Mouse (Mus musculus): ENCODE measurements around the gene Cdh12. TPM values are rescaled to one million over a fixed set of nuclear protein-coding genes. Genes with fewer than 3 reads are reported as not detected.
"Not testable (repeated sequence)": the region's sequence is repeated elsewhere in the genome, so short reads cannot be mapped to it uniquely, and the experiment has no call there.

Gene Cdh12
- total and polyA plus RNA-seq, 3 experiments: not detected

DNA sequence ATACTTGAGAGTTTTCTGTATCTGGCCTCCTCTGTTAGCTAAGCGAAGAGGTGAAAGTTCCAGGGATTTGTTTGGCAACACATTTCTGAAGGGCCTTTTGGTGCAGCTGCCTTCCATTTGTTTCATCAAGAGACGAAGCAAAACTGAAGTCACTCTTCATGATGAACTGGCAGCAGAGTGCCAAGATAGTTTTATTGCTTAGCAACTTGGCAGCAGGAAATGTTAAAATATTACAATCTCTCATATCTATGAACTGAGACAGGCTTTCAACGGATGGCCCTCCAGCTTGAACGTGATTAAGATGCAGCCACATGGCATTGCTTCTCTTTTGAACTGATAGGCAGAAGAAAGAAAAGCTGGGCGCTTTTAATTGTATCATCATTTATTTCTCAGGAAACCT lies 730.7 kb downstream of the Cdh12 start:
- 47% methylated on average over 5 of the region's 5 CpGs for WGBS
- H3K27ac ChIP-seq: no peak overlapping the region
- H3K27me3 ChIP-seq (ENCODE audit: control insufficient read depth, insufficient read depth, low read length): no peaks in the 10 kb centered on the region
- H3K9ac ChIP-seq (ENCODE audit: low read depth, low read length): no peak overlapping the region
- TF ChIP-seq CTCF (IDR thresholded peaks at IDR 0.05) (no peak), EP300 (IDR thresholded peaks at IDR 0.05; ENCODE audit: insufficient read depth, low read depth, low read length) (no peak), POLR2A (IDR thresholded peaks at IDR 0.05; ENCODE audit: insufficient read depth, low read depth, low read length) (no peak)
- intact Hi-C loops (cut with DNase I): no loop called here
- no peaks in the 10 kb centered on the region for H3K36me3 ChIP-seq (ENCODE audit: control insufficient read depth, insufficient read depth, low read length)
- no peak overlapping the region for H3K4me3 ChIP-seq
- no peaks in the 10 kb centered on the region for H3K4me1 ChIP-seq (ENCODE audit: control insufficient read depth, insufficient read depth, low read length)
- no peaks in the 10 kb centered on the region for H3K79me2 ChIP-seq (replicated peaks; ENCODE audit: control insufficient read depth, insufficient read depth, low read length)
- DNase-seq: no peak

- Histone ChIP-seq H3K9ac (ENCODE audit: low read depth, low read length) (no peak overlapping the region), H3K4me3 (no peak overlapping the region), H3K4me1 (ENCODE audit: control insufficient read depth, insufficient read depth, low read length) (no peaks in the 10 kb centered on the region), H3K27me3 (ENCODE audit: control insufficient read depth, insufficient read depth, low read length) (no peaks in the 10 kb centered on the region), H3K27ac (no peak overlapping the region), H3K79me2 (replicated peaks; ENCODE audit: control insufficient read depth, insufficient read depth, low read length) (no peaks in the 10 kb centered on the region), H3K36me3 (ENCODE audit: control insufficient read depth, insufficient read depth, low read length) (no peaks in the 10 kb centered on the region)
- 59% methylated on average over 4 of the region's 4 CpGs for WGBS
- DNase-seq: no peak
- TF ChIP-seq CTCF (IDR thresholded peaks at IDR 0.05) (no peak), POLR2A (IDR thresholded peaks at IDR 0.05; ENCODE audit: insufficient read depth, low read depth, low read length) (no peak), EP300 (IDR thresholded peaks at IDR 0.05; ENCODE audit: insufficient read depth, low read depth, low read length) (no peak)
- intact Hi-C loops (cut with DNase I): no loop called here
Measured at GRCm38 (mm10) chr15:21180191-21180590, 731.1 kb downstream of the Cdh12 start.

DNA sequence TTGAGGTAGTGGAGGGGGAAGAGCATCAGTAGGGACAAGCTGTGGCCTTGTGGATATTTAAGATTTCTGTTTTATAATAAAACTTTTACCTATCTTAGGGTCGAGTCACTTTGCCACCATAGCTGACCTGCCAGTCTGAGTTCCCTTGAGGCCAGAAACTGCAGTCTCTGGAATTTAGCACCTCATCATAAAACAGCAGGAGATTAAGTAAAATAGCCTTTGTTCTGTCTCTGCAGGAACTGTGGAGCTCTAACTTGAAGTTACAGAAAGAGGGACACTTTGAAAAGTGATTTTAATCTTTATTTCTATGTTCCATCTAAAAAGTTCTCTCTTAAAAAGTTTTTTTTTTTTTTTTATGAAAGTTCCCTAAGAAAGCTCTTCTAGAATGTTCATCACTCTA lies 736.7 kb downstream of the Cdh12 start:
- Histone ChIP-seq H3K36me3 (ENCODE audit: control insufficient read depth, insufficient read depth, low read length) (no peaks in the 10 kb centered on the region), H3K4me3 (no peak overlapping the region), H3K9ac (ENCODE audit: low read depth, low read length) (no peak overlapping the region), H3K27me3 (ENCODE audit: control insufficient read depth, insufficient read depth, low read length) (no peaks in the 10 kb centered on the region), H3K27ac (no peak overlapping the region), H3K79me2 (replicated peaks; ENCODE audit: control insufficient read depth, insufficient read depth, low read length) (no peaks in the 10 kb centered on the region), H3K4me1 (ENCODE audit: control insufficient read depth, insufficient read depth, low read length) (no peaks in the 10 kb centered on the region)
- intact Hi-C loops (cut with DNase I): no loop called here
- WGBS: 44% methylated on average over 1 of the region's 1 CpGs
- no peak for DNase-seq
- no peak for TF ChIP-seq EP300 (IDR thresholded peaks at IDR 0.05; ENCODE audit: insufficient read depth, low read depth, low read length)
- TF ChIP-seq POLR2A (IDR thresholded peaks at IDR 0.05; ENCODE audit: insufficient read depth, low read depth, low read length): no peak
- TF ChIP-seq CTCF (IDR thresholded peaks at IDR 0.05): no peak

GRCm38 (mm10) chr15:21210089-21210488 lies 761.0 kb downstream of the Cdh12 start:
- H3K9ac ChIP-seq (ENCODE audit: low read depth, low read length); H3K27ac ChIP-seq; H3K79me2 ChIP-seq (replicated peaks; ENCODE audit: control insufficient read depth, insufficient read depth, low read length); H3K36me3 ChIP-seq (ENCODE audit: control insufficient read depth, insufficient read depth, low read length); H3K4me1 ChIP-seq (ENCODE audit: control insufficient read depth, insufficient read depth, low read length); H3K4me3 ChIP-seq; DNase-seq; intact Hi-C loops (cut with DNase I); H3K27me3 ChIP-seq (ENCODE audit: control insufficient read depth, insufficient read depth, low read length): not testable (repeated sequence)
- 63% methylated on average over 2 of the region's 2 CpGs for WGBS

DNA sequence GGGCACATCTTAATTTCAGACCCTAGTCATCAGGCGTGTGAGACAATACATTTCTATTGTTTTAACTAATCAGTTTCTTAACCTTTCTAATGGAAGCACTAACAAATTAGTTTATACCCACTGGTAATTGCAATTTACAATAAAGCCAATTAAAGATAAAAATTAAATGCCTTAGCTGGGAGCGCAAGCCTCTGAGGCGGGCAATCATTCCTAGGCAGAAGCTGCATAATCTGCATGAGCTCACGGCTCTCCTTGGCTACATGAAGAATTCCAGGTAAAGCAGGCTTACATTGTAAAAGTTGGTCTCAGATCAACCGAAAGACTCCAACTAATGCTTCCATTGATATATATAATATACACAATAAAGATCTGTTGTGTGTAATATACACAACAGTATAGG lies 773.9 kb downstream of the Cdh12 start:
- TF ChIP-seq EP300 (IDR thresholded peaks at IDR 0.05; ENCODE audit: insufficient read depth, low read depth, low read length): no peak
- TF ChIP-seq CTCF (IDR thresholded peaks at IDR 0.05): no peak
- no peak for TF ChIP-seq POLR2A (IDR thresholded peaks at IDR 0.05; ENCODE audit: insufficient read depth, low read depth, low read length)
- DNase-seq: no peak
- no peak overlapping the region for H3K27ac ChIP-seq
- H3K4me3 ChIP-seq: no peak overlapping the region
- H3K79me2 ChIP-seq (replicated peaks; ENCODE audit: control insufficient read depth, insufficient read depth, low read length): no peaks in the 10 kb centered on the region
- intact Hi-C loops (cut with DNase I): no loop called here
- WGBS: 86% methylated on average over 5 of the region's 5 CpGs
- no peaks in the 10 kb centered on the region for H3K4me1 ChIP-seq (ENCODE audit: control insufficient read depth, insufficient read depth, low read length)
- H3K9ac ChIP-seq (ENCODE audit: low read depth, low read length): no peak overlapping the region
- H3K27me3 ChIP-seq (ENCODE audit: control insufficient read depth, insufficient read depth, low read length): no peaks in the 10 kb centered on the region
- H3K36me3 ChIP-seq (ENCODE audit: control insufficient read depth, insufficient read depth, low read length): no peaks in the 10 kb centered on the region

- no peak overlapping the region for H3K27ac ChIP-seq
- no peak overlapping the region for H3K9ac ChIP-seq (ENCODE audit: low read depth, low read length)
- no peak overlapping the region for H3K4me3 ChIP-seq
- H3K79me2 ChIP-seq (replicated peaks; ENCODE audit: control insufficient read depth, insufficient read depth, low read length): no peaks in the 10 kb centered on the region
- 67% methylated on average over 2 of the region's 2 CpGs for WGBS
- intact Hi-C loops (cut with DNase I): no loop called here
- no peak for DNase-seq
- no peaks in the 10 kb centered on the region for H3K36me3 ChIP-seq (ENCODE audit: control insufficient read depth, insufficient read depth, low read length)
- no peaks in the 10 kb centered on the region for H3K27me3 ChIP-seq (ENCODE audit: control insufficient read depth, insufficient read depth, low read length)
- TF ChIP-seq CTCF (IDR thresholded peaks at IDR 0.05): no peak
- TF ChIP-seq EP300 (IDR thresholded peaks at IDR 0.05; ENCODE audit: insufficient read depth, low read depth, low read length): no peak
- no peak for TF ChIP-seq POLR2A (IDR thresholded peaks at IDR 0.05; ENCODE audit: insufficient read depth, low read depth, low read length)
- H3K4me1 ChIP-seq (ENCODE audit: control insufficient read depth, insufficient read depth, low read length): no peaks in the 10 kb centered on the region
Measured at GRCm38 (mm10) chr15:21261318-21261717, 812.3 kb downstream of the Cdh12 start.
